Mouse (Mus musculus): ENCODE measurements around the gene Fgf12.

Gene Fgf12

DNA sequence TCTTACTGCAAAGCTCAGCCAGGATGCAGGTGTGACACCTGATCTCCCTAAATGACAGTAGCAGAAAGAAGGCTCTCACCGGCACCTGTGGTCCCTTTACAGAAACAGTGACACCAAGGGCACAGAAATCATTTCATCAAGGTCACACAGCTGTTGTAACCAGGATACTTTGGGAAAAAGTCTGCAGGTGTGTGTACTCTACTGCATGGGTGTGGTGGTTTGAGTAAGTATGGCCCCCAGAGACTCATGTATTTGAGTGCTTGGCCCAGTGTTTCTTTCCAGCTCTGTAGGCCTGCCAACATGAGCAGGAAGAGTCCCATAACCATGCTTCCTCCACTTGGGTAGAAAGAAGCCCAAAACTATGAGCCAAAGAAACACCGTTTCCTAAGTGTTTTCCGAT, 138.5 kb downstream of the Fgf12 start:
- DNase-seq (ENCODE audit: low read depth in 2 of 2, low spot score in 2 of 2) = no peak

DNA sequence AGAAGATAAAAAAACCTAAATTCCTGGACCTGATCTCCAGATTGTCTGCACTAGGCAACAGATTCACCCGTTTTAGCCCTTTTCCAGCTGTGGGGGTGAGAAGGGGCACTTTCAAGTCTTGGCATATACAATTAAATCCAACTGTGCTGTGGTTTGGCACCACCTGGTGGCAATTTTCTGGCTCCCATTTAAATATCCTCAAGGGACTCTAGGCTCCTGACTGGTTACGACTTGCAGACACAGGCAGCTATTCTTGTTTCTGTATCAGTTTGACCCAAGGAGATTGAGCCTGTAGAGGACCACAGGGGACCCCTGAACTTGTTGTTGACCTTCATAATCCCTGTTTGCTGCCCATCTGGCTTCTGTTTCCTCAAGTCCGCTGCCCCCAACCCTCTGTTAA, 141.9 kb downstream of the Fgf12 start:
- no peak for DNase-seq (ENCODE audit: low read depth in 2 of 2, low spot score in 2 of 2)

DNA sequence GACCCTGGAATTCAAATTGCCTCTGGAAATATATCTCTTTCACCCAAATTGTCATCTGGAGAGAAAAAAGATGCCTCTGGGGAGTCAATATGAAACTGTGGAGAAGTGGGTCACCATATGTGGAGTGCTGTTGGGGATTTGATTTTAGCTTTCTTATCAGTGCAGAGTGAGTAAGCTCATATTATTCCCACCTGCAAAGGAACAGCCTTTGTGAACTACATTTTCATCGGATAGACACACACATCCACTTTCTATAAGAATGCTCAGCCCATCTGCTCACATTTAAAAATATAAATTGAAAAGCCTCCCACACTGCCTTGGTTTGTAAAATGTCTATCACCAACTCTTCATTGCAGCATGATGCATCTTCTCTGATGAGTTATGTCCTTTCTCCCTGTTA, 149.7 kb downstream of the Fgf12 start:
- no peak for DNase-seq (ENCODE audit: low read depth in 2 of 2, low spot score in 2 of 2)

DNA sequence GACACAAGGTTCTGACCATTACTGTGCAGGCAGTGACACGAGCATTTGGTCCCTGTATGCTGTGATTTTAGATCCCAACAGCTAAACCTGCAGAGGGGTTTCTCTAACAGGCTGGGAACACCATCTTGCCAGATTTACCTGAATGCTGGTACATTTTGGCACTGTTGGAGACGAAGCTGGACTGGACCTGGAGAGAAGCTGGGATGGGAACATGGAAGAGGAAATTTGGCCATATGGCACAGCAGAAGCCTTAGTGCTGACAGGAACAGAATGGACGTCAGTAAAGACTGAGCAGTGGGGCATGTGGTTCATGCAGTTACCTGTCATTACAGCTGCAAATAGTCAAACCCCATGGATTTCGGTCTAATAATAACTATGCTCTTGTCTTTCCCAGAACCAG, 151.1 kb downstream of the Fgf12 start:
- no peak for DNase-seq (ENCODE audit: low read depth in 2 of 2, low spot score in 2 of 2)

DNA sequence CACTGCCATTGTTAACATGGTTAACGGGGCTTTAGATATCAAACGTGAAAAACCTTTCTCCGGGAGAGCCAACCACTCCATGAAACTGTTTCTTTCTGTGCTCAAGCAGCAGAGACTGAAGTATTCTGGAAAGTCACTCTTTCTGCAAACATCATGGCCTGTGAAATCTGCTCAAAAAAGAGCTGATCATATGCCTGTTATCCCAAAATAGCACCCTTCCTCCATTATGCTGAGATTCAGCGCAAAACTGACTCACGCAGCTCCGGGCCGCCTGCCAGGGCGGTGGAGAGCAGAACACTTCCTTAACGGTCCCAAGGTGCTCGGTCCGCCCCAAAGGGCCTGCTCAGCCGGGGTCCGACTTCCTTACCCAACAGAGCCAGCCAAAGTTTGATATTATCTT, 156.8 kb downstream of the Fgf12 start:
- DNase-seq (ENCODE audit: low read depth in 2 of 2, low spot score in 2 of 2) = no peak

DNA sequence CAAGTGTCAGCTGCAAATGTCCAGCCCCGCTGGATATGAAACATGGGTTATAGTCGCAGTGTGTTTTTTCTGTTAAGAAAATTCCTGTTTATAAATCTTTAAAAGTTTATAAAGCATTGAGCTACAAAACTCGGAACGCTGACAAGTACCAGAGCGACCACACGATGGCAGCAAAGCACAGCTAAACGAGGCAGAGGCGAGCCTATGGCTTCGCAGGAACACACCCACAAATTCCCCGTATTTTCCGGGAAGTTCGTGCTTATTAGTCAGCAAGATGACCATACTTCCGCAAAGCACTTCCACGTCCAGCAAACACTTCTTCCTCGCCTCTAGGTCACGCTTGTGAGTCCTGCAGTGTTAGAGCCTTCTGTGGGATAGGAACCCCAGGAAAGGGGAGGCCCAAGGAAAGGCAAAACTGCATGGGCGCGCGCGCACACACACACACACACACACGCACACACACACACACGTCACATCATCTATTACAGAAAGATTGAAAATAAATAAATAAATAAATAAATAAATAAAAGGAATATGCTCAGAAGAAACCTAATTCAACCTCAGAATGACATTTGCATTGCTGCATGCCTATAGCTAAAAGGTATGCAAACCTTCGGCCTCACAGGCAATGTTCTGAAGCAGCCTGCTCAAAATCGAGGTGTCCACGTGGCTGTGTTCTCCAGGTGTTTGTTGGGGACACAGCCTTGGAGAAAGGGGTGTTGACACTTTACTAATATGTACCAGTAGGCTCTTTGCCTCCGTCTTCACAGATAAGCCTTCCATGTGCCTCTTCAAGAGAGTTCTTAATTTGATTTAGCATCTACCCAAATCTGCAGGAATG, 159.6 kb downstream of the Fgf12 start:
- no peak for DNase-seq (ENCODE audit: low read depth in 2 of 2, low spot score in 2 of 2)

DNA sequence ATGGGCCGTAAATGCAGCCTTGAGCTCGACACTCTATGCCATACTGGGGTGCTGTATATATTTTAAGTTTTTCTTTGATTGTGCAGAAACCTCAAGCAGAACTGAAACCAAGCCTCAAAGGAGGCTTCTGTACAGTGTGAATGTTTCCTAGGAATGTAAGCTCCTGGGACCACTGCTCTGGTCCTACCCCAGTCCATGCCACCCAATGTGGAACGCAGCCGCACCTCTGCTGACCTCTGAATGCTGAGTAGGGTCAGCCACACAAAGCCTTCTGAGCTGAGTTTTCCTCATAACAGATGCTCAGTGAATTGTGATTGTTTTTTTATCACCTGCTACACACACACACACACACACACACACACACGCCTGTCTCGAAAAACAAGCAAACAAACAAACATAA, 160.4 kb downstream of the Fgf12 start:
- no peak for DNase-seq (ENCODE audit: low read depth in 2 of 2, low spot score in 2 of 2)

DNA sequence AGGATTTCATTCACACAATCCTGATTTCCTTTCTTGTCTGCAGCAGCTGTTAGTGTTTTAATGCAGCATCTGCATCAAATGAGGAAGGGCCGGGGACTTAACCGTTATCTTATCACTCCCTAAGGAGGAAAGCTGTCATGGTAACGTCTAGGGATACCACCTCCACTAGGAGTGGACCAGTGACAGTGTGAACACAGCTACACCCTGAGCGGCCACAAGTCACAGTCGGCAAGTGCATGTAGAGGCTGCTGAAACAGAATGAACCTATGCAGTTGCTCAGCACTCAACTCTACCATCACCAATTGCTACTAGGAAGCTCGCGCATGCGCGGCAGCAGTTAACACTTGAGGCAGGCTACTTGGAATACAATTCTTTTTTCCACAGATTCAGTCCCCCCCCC, 161.3 kb downstream of the Fgf12 start:
- DNase-seq (ENCODE audit: low read depth in 2 of 2, low spot score in 2 of 2) = no peak

DNA sequence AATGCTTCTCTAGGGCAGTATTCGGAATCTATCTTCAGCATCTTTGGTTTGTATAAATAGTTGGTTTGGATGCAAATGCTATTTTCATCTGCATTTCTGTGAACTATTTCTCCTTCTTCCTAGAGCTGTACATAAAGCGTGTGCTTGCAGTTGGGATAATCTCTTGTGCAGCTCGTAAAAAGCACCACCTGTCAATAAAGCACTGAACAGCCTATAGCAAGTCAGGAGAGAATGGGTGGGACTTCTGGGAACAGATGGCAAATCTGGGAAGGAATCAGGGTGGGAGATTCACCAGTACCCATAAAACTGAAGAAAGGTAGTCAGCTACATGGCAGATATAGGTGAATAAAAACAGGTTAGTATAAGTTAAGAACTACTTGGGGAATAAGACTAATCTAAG, 180.7 kb downstream of the Fgf12 start:
- no peak for DNase-seq (ENCODE audit: low read depth in 2 of 2, low spot score in 2 of 2)

DNA sequence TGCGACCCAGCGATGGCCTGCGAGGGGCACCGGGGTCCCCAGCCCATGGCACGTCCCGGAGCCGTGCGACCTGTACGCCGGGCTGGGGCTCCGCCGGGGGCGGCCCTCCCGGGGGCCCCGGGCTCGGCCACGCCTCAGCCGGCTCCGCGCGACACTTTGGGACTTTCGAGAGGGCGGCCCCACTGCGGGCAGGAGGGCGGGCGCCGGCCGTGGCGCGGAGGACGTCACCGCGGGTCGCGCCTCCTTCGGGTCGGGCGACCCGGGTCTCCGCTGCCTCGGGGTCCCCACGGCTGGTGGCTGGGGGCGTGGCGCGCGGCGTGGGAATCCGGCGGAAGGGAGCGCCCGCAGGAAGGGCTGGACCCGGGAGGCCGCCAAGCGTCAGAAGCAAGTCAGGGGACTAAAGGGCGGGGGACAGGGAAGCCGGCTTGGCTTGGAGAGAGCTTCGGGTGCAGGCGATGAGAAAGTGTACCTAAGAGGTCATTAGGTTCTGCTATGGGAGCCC, 188.1 kb downstream of the Fgf12 start:
- no peak for DNase-seq (ENCODE audit: low read depth in 2 of 2, low spot score in 2 of 2)

DNA sequence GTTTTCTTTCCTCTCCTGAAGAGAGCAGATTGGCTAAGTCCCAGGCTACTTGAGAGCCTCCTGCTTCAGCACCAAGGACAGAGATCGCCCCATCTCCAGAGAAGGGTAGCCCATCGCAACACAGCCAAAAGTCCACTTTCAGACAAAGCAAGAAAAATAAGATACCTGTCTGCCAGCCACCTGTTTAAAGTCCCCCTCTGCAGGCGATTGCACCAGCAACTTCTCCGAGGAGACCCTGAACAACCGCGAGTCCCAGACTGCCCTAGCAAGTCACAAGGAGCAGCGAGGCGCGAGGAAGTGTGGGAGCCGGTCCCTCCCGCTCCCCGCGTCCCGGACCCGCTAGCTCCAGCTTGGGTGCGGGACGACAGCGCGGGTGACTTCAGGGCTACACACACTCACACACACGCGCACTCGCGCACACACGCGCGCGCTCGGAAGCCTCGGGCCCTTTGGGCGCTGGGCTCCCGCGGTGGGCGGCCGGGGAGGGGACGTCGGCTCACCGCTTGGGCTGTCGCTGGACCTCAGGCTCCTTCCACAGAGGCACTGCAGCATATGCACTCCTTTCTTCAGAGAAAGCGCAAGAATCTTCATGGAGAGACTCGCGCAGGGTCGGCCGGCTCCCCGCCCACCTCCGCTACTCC, 188.7 kb downstream of the Fgf12 start:
- no peak for DNase-seq (ENCODE audit: low read depth in 2 of 2, low spot score in 2 of 2)

DNA sequence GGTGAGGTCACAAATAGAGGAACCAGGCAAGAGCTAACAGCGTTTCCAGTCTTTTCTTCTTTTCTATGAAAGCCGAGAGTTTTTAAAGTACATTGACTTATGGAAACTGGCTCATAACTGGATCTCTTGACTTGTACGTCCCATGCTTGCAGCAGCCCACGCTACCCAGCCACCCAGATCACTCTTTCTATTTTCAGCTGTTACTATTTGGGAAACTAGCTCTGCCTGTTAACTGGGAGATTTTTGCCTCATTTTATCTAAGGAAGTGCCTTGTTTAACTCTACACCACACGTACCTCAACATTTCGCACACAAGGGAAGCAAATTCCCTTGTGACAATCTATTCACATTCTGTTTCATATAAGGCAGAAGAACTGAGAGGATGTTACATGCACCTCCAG, 190.0 kb downstream of the Fgf12 start:
- DNase-seq (ENCODE audit: low read depth in 2 of 2, low spot score in 2 of 2) = no peak

DNA sequence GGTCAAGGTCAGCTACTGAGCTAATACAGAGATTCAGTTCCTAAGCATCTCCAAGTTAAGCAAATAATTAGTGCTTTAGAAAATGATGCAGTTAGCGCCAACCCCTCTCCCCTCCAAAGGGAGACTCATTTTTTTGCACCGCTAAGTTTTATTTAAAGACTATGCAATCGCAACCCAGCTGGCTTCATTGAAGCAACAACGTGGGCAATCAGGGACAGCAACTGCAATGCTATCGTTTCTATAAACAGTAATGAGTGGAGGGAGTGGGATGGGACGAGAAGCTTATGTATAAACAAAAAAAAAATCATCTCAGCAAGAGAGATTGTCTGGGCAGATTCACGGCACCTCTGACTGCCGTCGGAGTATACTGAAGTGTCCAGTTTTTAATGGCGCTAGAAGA, 197.6 kb downstream of the Fgf12 start:
- DNase-seq (ENCODE audit: low read depth in 2 of 2, low spot score in 2 of 2) = no peak

DNA sequence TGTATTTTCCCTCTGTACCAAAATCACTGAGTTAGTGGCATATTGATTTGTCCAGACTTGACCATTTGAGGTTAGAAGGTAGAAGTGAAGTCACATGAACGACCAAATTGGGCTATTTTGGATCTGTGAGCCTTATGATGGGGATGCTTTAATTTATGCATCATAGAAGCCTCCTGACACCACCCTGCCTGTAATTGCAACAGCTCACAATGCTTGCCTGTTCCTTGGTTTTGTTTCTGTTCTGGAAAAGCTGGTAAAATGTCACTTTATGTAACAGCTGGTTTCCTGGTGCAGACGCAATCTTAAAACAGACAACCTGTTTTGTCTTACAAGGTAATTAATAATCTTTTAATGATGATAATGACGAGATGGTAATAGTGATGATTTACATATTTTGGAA, 213.4 kb downstream of the Fgf12 start:
- DNase-seq (ENCODE audit: low read depth in 2 of 2, low spot score in 2 of 2) = no peak

DNA sequence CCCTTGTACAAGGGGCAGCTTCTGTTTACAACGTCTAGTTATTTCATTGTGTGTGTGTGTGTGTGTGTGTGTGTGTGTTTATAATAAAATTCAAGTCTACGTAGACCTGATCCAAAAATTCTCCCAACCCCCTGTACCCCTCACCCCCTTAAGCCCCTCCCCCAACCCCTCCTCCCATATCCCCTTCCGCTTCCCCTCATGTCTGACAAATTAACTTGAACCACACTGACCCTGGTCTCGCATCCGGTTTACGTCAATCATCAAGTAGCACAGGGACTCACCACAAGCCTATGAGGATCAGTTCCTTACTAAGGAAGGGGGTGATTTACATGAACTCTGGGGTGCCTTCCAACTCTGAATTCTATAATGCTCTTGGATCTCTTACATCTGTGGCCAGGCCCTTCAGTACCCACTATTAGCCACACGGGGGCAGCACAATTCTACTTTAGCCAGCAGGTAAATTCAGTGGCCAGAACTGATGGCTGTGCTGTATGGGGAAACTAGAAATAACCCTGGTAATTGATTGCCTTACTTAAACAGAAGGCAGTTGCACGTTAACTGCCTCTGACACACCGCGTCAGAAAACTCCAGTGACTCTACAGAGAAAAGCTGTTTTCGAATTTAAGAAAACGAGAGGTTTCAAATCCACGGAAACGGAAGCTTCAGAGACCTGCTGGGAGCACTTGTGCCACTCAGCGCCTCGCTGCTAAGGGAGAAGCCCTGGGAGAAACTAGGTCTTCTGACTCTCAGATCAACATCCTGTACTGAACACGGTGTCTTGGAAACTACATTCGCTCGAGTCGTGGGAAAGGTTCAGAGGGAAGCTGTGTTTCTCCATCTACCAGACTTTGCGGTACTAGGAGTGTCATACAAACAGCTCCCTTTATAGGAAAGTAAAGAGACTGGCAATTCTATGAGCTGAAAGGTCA, 235.0 kb downstream of the Fgf12 start:
- DNase-seq (ENCODE audit: low read depth in 2 of 2, low spot score in 2 of 2) = no peak

DNA sequence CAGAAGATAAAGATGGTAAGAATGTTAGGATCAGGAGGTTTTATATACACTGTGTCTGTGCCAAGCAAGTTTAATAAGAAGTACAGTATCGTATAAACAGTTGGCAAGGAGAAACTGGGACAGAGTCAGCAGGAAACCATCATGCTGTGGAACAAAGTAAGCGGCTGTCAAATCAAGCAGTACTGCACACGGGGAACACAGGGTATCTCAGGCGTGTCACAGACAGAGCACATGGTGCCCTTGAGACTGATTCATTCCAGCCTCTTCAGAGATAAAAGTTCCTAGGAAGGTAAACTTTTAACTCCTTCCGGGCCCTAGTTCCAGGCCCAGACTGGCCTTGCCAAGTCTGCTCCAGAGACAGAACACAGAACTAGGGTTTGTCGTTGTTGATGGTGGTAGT, 240.4 kb downstream of the Fgf12 start:
- no peak for DNase-seq (ENCODE audit: low read depth in 2 of 2, low spot score in 2 of 2)

DNA sequence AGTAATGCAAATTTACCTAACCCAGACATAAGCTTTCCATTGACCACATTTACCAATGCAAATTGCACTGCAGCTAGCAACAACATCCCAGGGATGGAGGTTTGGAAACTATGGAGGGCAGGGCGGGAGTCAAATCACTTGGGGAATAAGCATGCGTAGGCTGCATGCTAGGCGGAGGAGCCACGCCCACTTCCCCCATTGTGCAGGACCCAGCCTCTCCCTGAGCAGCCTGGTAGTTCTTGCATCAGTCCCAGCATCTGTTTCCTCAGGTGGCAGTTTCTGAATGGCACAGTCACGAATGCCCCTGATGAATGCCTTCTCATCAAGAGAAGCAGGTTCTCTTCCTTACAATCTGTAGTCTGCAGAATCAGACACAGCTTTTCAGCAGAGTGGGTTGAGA, 241.5 kb downstream of the Fgf12 start:
- DNase-seq (ENCODE audit: low read depth in 2 of 2, low spot score in 2 of 2) = no peak

DNA sequence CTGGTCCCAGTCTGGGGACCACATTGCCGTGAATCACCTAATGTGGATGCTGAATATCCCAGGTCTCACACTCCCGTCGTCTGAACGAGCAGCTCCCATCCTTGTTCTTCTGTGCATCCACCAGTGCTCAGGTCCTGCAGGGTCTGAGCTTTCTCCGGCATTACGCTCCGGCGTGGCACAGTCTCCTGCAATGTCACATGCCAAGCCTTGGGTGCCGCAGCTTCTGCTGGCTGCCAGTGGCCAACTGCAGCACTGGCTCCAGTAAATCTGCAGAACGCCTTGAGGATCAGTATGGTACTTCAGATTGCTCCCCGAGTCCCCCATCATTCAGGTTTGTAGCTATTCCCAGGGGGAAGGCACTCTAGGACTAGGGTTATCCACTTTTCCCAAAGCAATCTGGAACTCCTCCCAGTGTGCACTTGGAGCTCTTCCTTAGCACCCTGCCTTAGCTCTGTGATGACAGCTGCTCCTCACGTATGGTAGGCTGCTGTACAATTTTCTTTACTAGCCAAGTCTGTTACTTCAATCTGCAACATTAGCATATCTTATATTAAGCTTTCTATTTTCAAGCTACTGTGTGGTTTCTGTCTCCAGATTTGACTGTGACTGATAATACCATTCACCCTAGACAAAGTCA, 254.8 kb downstream of the Fgf12 start:
- no peak for DNase-seq (ENCODE audit: low read depth in 2 of 2, low spot score in 2 of 2)

DNA sequence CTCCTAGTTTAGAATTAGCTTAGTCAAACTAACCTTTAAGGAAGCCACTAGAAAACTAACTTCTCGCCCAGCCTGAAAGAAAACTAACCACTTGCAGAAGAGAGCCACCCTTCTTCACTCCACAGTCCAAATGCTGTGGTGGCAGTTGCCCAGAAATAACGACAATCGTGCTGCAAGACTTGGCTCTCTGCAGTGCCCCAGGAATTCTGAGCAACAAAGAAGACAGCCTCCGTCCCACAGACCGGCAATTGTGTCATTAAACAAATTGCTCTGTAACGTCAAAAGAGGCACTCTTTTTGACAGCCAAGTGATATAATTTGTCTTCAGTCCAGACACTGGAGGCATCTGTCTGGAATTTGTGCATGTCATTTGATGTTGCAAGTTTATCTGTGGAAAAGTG, 261.2 kb downstream of the Fgf12 start:
- DNase-seq (ENCODE audit: low read depth in 2 of 2, low spot score in 2 of 2) = no peak

DNA sequence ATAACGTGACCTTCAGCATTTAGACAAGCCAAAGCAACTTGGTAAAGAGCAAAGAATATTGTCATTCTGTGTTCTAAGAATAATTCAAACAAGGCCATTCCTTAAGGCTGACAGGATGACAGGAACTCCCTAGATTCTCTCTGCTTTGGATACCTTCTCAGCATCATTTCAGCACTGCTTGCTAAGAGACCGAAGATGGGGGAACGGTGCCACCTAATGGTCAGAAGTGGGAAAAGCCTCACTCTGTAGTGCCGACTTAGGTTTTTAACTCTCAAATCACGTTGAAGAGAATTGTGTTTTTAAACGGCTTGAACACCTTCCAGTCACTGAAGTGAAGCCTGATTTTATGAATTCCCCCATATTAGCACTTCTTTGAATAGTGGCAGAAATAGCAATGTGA, 262.4 kb downstream of the Fgf12 start:
- no peak for DNase-seq (ENCODE audit: low read depth in 2 of 2, low spot score in 2 of 2)

DNA sequence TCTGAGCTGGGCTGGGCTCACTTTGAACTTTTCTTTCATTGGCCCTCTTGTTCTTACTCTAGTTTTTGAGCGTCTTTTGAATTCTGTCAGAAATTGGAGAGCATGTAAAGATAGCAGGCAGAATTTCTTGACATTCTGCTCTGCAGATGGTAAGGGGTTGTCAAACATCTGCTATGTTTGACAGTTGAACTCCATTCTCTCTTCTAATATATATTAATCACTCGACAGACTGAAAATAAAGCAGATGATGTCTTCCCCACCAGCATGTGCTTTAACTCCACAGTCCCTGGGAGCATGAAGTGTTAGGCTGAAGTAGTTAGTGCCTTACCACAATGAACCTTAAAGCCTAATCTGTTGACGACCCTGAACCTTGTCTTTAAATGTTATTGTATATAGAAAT, 267.9 kb downstream of the Fgf12 start:
- DNase-seq (ENCODE audit: low read depth in 2 of 2, low spot score in 2 of 2) = no peak
